Mouse (Mus musculus) megakaryocyte, embryonic 14.5 days (primary cell): ENCODE results near the gene Gchfr. TPM values are rescaled to one million over a fixed set of nuclear protein-coding genes. Genes with fewer than 3 reads are reported as not detected.

ENCODE experiments used
- H3K27me3 ChIP-seq: replicated peaks from 2 replicates; pipeline ENCODE3; 2012; ENCODE audit warnings: inconsistent platforms
- H3K36me3 ChIP-seq: replicated peaks from 2 replicates; pipeline ENCODE3; 2012; ENCODE audit warnings: low read length, inconsistent platforms, mixed read lengths
- H3K4me1 ChIP-seq: 2 replicates; pipeline ENCODE4 v1.6.1; 2012; ENCODE audit warnings: inconsistent platforms
- H3K4me3 ChIP-seq: replicated peaks from 2 replicates; pipeline ENCODE3; 2012; ENCODE audit warnings: moderate library complexity, mild to moderate bottlenecking, inconsistent platforms
- H3K9me3 ChIP-seq: 2 replicates; pipeline ENCODE4 v1.6.1; 2012; ENCODE audit warnings: inconsistent platforms
- FLI1 ChIP-seq: IDR thresholded peaks from 2 replicates; pipeline ENCODE4 v1.6.1; 2012; ENCODE audit warnings: low read length, inconsistent platforms, mixed read lengths
- GATA1 ChIP-seq: IDR thresholded peaks from 3 replicates; pipeline ENCODE4 v1.6.1; 2012; ENCODE audit warnings: mixed read lengths, low read length, inconsistent platforms, borderline replicate concordance
- polyA plus RNA-seq: library from polyadenylated mRNA; stranded (reverse); fragments of >175 nt; gene quantifications from 2 replicates; pipeline ENCODE4 v1.2.3, GENCODE M21; 2012; ENCODE audit warnings: low replicate concordance; ENCODE audit not compliant: insufficient read depth

The Gchfr gene
- polyA plus RNA-seq, result 31.5 and 35.5 TPM in 2 replicates

GRCm38 (mm10) chr2:119166901-119167865 lies at the start of gene Gchfr:
Gchfr (plus strand) TSS chr2:119167773.
- Histone ChIP-seq H3K36me3 (peaks cover 8% of the 10 kb centered on the region), H3K4me3 (peak within 1 kb of the TSS; percentile 93), H3K27me3 (peaks cover 29% of the 10 kb centered on the region), H3K9me3 (peaks cover 8% of the 10 kb centered on the region), H3K4me1 (peaks cover 59% of the 10 kb centered on the region)
- TF ChIP-seq GATA1 (no peak), FLI1 (no peak)

- TF ChIP-seq FLI1, result no peak
- H3K9me3 ChIP-seq, result no peaks in the 10 kb centered on the region
- no peak overlapping the region for H3K4me3 ChIP-seq
- no peaks in the 10 kb centered on the region for H3K27me3 ChIP-seq
- peaks cover 92% of the 10 kb centered on the region for H3K36me3 ChIP-seq
- peaks cover 9% of the 10 kb centered on the region for H3K4me1 ChIP-seq
Measured at GRCm38 (mm10) chr2:119136346-119136898, 31.2 kb upstream of the Gchfr start.

GRCm38 (mm10) chr2:119145199-119145598 lies 22.4 kb upstream of the Gchfr start:
- H3K4me3 ChIP-seq, result no peak overlapping the region
- peaks cover 6% of the 10 kb centered on the region; the same call in 1 of the 2 replicates for H3K4me1 ChIP-seq
- no peaks in the 10 kb centered on the region for H3K27me3 ChIP-seq
- H3K36me3 ChIP-seq, result peaks cover 98% of the 10 kb centered on the region
- H3K9me3 ChIP-seq, result peaks cover 8% of the 10 kb centered on the region; the same call in 1 of the 2 replicates
- no peak for TF ChIP-seq GATA1
- TF ChIP-seq FLI1, result no peak

- no peak overlapping the region for H3K4me3 ChIP-seq
- no peak for TF ChIP-seq FLI1
- TF ChIP-seq GATA1, result no peak
- H3K9me3 ChIP-seq, result peaks cover 8% of the 10 kb centered on the region; the same call in 1 of the 2 replicates
- no peaks in the 10 kb centered on the region for H3K27me3 ChIP-seq
- peaks cover 98% of the 10 kb centered on the region for H3K36me3 ChIP-seq
- peaks cover 6% of the 10 kb centered on the region; the same call in 1 of the 2 replicates for H3K4me1 ChIP-seq
Measured at GRCm38 (mm10) chr2:119146435-119146834, 21.1 kb upstream of the Gchfr start.

- peaks cover 8% of the 10 kb centered on the region; the same call in 1 of the 2 replicates for H3K9me3 ChIP-seq
- peaks cover 98% of the 10 kb centered on the region for H3K36me3 ChIP-seq
- H3K27me3 ChIP-seq, result no peaks in the 10 kb centered on the region
- H3K4me3 ChIP-seq, result no peak overlapping the region
- H3K4me1 ChIP-seq, result peaks cover 8% of the 10 kb centered on the region
- TF ChIP-seq FLI1, result no peak
- TF ChIP-seq GATA1, result no peak
Measured at GRCm38 (mm10) chr2:119147160-119147678, 20.4 kb upstream of the Gchfr start.

- H3K36me3 ChIP-seq, result peaks cover 98% of the 10 kb centered on the region
- H3K4me1 ChIP-seq, result peaks cover 13% of the 10 kb centered on the region
- H3K27me3 ChIP-seq, result no peaks in the 10 kb centered on the region
- TF ChIP-seq GATA1 (no peak), FLI1 (no peak)
- H3K9me3 ChIP-seq, result peaks cover 8% of the 10 kb centered on the region; the same call in 1 of the 2 replicates
- H3K4me3 ChIP-seq, result no peak overlapping the region
Measured at GRCm38 (mm10) chr2:119147775-119148174, 19.8 kb upstream of the Gchfr start.

GRCm38 (mm10) chr2:119152255-119152654 lies 15.3 kb upstream of the Gchfr start:
- TF ChIP-seq FLI1, result no peak
- TF ChIP-seq GATA1, result no peak
- Histone ChIP-seq H3K36me3 (peaks cover 75% of the 10 kb centered on the region), H3K9me3 (no peaks in the 10 kb centered on the region), H3K4me1 (peaks cover 40% of the 10 kb centered on the region), H3K4me3 (no peak overlapping the region), H3K27me3 (no peaks in the 10 kb centered on the region)

- Histone ChIP-seq H3K9me3 (no peaks in the 10 kb centered on the region), H3K4me3 (peak overlapping the region; percentile 46), H3K4me1 (peaks cover 38% of the 10 kb centered on the region), H3K27me3 (no peaks in the 10 kb centered on the region), H3K36me3 (peaks cover 50% of the 10 kb centered on the region)
- no peak for TF ChIP-seq GATA1
- TF ChIP-seq FLI1, result no peak
Measured at GRCm38 (mm10) chr2:119154683-119155082, 12.9 kb upstream of the Gchfr start.

GRCm38 (mm10) chr2:119155388-119155787 lies 12.2 kb upstream of the Gchfr start:
- Histone ChIP-seq H3K9me3 (no peaks in the 10 kb centered on the region), H3K27me3 (no peaks in the 10 kb centered on the region), H3K4me1 (peaks cover 43% of the 10 kb centered on the region), H3K36me3 (peaks cover 43% of the 10 kb centered on the region), H3K4me3 (peak overlapping the region; percentile 99)
- TF ChIP-seq GATA1 (no peak), FLI1 (no peak)

- Histone ChIP-seq H3K9me3 (no peaks in the 10 kb centered on the region), H3K4me1 (peaks cover 48% of the 10 kb centered on the region), H3K4me3 (peak overlapping the region; percentile 99), H3K27me3 (no peaks in the 10 kb centered on the region), H3K36me3 (peaks cover 35% of the 10 kb centered on the region)
- no peak for TF ChIP-seq GATA1
- TF ChIP-seq FLI1, result no peak
Measured at GRCm38 (mm10) chr2:119156081-119156680, 11.4 kb upstream of the Gchfr start.
